Mouse (Mus musculus) small intestine, adult 2 months (tissue): ENCODE measurements around the gene Sorl1.

Experiments used
- CTCF ChIP-seq: fragments of 200-500 bp; IDR thresholded peaks from 2 replicates; pipeline ENCODE4 v1.5.1; 2012; ENCODE audit warnings: low read depth, mild to moderate bottlenecking, control low read depth, inconsistent platforms, low read length, moderate library complexity, mixed read lengths; ENCODE audit not compliant: insufficient replicate concordance, insufficient read length; ENCODE audit errors: extremely low read depth
- POLR2A ChIP-seq: fragments of 200-500 bp; IDR thresholded peaks from 2 replicates; pipeline ENCODE4 v1.6.1; 2012; ENCODE audit warnings: low read depth, mild to moderate bottlenecking, control low read depth, inconsistent platforms, low read length, moderate library complexity

DNA sequence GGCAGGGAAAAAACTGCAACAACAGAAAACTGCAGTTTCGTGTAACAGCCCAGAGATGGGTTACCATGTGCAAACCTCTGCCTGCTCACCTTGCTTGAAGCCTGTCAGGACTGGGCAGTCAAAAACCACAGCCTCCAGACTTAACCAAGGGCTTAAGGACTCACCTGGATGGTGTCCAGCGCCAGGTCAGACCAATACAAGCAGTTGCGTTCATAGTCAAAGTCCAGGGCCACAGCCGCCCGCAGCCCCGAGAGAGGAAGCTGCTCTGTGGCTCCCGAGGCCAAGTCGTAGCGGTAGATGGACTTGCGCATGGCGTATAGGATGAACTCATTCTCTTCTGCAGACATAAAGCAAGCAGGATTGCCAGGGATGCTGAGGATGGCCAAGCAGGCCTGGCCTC, 87.2 kb downstream of the Sorl1 start:
- TF ChIP-seq CTCF (no peak), POLR2A (no peak)
